Mouse (Mus musculus) ES-CJ7 (cell line): Measurements from ENCODE around the gene Alpl.
A peak's percentile ranks its signal among the peaks of the same experiment; 100 is the strongest.

ENCODE experiments used
- DNase-seq: peaks from one replicate; pipeline ENCODE4 v3.0.0; 2011; ENCODE audit warnings: low read depth, low spot score

The Alpl gene

DNA sequence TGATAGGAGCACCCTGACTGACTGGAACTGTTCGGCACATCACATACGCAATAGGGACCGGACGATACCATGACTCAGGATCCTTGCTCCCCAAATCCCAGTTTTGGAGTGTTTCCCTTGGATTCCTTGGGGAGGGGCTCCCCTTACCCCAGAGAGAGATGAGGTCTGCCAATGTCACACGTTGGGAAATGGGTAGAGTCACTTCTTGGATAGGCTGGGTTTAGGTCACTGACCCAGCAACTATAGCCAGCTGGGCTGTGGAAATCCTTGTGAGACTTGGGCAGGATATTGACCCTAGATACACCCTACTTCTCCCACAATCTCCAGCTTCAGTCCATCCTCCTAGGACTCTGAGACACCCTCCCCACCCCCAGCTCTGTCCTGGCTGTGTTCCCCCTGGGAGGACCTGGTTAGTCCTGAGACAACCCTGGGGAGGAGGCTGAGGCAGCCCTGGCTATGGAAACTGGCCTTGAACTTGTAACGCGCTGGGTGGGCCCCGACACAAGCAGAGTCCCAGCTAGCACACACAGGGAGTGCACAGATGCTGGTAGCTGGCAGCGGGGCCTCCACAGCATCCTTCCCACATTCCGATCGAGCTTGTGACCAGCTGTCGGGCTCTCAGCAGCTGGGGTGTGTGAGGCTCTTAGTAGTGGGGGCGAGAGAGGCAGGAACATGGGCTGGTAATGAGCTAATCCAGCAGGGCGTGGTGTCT is 25.1 kb downstream of the Alpl start:
- peak; percentile 84 for DNase-seq

DNA sequence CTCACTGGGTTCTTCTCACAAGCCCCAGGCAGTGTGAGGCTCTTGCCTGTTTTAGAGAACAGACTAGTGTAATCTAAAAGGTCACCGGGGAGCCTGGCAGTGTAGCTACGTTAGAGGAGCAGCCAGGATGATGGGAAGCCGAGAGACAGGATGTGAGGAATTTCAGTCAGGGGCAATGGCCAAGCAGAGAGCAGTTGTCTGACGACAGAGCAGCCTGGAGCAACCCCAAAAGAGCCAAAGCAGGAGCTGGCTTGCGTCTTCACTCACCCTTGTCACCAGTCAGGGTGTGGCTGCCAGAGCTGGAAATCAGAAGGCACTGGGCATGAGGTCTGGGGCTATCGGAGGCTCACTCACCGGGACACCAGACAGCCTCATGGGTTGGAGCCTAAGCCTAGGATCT is 26.5 kb downstream of the Alpl start:
- DNase-seq: no peak

DNA sequence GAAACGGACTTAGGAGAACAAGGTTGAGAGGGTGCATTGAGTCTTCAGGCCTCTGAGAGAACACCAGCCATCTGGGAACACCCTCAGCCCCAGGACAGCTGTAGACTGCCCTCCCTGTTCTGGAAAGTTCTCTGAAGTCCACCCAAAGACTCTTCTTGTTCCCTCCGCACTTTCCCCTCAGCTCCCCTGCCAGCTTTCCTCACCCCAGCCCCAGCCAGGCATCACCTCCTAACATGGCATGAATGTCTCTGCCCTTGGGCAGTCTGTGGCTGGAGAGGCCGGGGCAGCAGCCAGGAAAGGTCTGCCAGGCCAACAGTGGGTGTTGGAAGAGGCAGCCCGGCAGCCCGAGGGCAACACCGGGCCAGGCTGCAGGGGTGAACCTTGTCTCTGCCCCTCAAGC is 27.4 kb downstream of the Alpl start:
- no peak for DNase-seq

DNA sequence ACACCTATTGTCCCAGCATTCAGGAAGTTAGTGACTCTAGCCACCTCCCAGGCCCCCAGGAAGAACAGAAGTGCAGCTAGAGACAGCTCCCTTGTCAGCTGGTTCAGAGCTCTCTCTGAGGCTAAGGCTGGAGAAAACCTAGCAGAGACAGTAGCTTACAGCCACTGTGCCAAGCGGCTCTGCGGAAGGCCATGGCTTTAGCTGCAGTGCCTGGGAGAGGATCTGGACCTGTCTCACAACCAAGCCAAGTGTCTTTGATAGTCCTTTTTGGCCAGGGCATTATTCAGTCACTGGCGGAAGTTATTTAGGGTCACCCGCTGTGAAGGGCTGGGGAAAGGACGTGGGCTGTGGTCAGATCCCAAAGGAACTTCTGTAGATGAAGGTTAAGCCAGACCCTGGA is 27.8 kb downstream of the Alpl start:
- no peak for DNase-seq

DNA sequence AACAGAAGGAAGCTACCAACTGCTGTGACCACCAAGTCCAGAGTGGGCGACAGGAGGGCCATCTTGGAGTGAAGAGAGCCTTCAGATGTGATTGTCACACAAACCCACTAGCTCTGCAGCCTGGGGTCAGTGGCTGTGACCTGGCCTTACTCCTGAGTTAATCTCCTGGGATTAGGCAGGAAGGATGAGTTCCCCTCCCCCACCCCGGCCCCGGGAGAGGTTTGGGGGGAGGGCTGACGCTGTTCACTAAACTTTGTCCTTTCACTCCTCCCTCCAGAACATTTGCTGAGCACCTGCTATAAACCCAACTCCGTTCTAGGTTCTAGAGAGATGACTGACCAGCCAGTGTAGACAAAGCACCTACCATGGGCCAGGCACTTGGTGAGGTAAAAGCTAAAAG is 29.8 kb downstream of the Alpl start:
- no peak for DNase-seq

DNA sequence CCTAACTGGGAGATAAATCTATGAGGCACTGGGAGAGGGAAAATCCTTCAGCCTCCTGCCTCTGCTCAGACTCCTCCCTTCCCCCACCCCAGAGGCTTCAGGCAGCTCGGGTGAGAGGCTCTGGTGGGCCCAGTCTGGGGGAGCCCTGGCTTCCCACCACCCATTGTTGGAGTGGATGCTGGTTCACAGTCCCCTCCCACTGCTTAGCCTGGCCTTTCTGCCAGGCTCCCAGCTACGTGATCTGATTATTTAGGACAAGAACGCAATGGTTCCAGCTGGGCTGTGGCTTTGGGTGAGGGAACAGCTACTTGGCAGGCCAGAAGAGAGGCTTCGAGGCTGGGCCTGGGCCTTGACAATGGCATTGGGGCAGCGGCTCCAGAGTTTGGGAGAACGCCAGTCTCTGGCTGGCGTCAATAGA is 30.6 kb downstream of the Alpl start:
- DNase-seq: no peak

DNA sequence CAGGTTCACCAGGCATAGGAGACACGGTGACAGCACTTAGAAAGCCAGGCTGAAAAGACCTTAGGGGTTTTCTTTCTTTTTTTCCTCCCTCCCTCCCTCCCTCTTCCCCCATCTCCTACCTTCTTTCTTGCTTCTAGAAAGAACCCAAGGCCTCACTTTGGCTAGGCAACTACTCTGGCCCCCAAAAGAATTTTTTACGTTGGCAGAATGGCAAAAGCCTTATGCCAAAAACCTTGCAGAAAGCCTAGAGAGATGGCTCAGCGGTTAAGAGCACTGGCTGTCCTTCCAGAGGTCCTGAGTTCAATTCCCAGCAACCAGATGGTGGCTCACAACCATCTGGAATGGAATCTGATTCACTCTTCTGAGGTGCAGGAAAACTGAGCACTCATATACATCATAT is 31.6 kb downstream of the Alpl start:
- DNase-seq: no peak

DNA sequence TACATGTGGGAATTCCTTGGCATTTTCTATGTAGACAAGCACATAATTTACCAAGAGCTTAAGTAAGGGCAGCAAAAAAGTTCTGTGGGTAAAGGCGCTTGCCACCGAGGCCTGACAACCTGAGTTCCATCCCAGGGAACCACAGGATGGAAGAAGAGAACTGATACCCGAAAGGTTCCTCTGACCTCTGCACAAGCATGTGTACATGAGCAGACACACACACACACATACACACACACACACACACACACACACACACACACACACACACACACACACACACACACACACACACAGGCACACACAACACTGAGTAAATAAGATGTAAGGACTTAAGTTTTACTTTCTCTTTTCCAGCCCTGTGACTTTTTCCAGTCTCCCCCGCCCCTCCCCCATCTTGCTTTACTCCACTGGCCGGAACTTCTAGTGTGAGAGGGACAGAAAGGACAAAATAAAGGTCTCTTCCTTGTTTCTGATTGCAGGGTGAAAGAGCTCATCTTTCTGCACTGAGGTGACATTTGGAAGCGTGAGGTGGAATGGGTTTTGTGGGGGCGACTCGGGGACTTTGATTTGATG is 32.2 kb downstream of the Alpl start:
- DNase-seq: no peak

DNA sequence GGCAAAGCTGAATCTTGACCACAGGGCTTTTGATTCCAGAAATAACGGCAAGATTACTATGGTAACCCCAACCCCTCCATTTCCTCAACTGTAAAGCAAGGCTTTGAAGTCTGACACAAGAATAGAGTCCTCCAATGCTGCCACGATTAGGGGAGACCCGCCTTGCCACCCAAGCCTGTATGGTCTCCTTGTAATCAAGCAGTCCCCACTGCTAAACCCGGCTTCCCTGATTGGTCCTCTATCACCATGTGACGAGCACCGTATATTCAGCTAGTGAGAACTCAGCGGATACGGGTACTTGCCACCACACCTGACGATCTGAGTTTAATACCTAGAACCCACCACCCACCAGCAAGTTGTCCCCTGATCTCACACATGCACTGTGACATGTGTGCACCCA is 33.3 kb downstream of the Alpl start:
- DNase-seq: no peak

DNA sequence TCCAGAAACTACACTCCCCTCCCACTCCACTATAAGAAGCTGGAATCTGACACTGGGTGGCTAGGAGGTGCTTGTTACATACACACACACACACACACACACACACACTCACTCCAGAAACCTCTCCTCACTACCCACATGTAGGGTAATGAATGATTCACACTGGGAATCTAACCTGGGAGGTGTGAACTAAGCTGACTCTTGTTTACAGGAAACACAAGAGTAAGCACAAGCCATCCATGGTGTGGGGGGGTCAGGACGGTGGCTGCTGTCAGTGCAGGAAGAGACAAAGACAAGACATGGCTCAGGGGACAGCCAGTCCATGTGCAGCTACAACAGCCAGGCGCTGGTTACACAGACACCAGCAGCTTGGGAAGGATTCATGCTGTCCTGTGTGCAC is 41.7 kb downstream of the Alpl start:
- DNase-seq: no peak

DNA sequence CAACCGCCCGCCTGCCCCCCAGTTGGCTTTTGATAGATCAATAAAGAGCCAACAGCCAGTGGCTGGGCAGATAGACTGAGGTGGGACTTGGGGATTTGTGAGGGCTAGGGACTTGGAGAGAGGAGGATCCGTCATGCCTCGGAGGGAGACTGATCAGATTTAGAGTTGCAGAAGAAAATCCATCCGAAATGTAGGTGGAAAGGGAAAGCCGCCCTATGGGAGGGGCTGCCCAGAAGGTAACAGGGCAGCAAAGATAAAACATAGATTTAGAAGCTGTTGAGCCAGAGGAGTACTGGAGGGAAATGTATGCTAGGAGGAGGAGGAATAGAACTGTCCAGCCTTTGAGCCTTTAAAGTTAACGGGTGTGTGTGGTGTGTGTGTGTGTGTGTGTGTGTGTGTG is 43.0 kb downstream of the Alpl start:
- no peak for DNase-seq

DNA sequence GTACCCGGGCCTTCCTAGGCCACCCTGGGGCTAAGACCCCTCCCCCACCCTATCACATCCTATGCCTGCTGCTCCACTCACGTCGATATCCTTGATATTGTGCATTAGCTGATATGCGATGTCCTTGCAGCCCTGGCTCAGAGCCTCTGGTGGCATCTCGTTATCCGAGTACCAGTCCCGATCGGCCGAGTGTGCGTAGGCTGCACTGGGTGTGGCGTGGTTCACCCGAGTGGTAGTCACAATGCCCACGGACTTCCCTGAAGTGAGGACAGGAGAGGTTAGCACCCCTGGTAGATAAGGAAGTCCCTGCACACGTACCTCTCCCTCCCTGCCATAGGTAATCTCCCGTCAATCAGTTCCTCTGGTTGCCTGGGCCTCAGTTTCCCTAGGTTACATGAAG is 43.7 kb downstream of the Alpl start:
- DNase-seq: no peak

DNA sequence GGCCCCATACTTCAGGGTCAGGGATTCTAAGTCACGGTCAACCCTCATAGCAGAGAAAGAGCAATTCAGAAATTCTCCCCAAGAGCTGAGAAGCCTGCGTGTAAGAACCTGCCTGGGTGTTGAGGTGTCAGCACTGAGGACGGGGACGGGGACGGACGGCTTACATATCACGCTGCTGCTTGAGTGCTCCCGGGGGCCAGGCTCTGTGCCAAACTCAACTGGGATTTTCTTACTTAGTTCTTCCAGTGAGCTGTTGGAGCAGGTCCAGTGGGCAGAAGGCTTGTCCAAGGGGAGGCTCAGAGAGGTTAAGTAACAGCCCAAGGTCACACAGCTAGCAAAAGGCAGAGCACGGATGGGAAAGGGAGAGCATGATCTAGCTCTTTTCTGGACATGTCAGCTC is 44.5 kb downstream of the Alpl start:
- DNase-seq: no peak

DNA sequence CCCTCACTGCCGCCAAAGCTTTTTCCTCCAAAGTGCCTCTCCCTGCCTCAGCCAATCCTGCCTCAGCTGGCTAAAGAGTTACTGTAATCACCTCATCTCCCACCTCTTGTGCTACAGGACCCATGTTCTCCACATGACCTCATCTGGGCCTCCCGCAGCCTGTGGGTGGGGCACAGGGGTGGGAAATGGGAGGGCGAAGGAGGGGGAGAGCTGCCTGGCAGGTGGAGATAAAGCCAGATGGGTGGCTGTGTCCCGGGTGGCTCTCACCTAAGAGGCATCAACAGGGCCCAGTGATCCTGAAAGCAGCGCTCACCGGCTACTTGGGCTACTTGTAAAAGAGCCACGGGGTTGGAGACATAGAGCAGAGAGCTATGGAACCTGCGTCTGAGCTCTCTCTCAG is 44.9 kb downstream of the Alpl start:
- DNase-seq: no peak

DNA sequence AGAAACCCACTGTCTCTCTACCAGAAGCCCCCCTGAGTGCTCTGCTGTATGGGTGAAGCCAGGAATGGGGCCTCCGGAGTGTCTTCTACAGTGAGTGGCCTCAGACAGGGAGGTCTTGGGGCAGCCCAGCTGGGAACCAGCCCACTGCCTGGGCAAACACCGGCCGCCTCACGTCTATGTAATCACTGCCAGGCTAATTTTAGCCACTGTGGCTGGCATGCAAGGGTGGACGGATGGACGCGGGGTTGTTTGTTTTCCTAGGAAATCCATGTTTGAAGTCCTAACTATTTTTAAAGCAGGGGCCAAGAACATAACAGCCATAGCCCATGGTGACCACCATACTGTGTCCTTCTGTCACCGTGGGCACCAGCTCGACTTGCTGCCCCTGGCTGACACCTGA is 46.1 kb downstream of the Alpl start:
- no peak for DNase-seq

DNA sequence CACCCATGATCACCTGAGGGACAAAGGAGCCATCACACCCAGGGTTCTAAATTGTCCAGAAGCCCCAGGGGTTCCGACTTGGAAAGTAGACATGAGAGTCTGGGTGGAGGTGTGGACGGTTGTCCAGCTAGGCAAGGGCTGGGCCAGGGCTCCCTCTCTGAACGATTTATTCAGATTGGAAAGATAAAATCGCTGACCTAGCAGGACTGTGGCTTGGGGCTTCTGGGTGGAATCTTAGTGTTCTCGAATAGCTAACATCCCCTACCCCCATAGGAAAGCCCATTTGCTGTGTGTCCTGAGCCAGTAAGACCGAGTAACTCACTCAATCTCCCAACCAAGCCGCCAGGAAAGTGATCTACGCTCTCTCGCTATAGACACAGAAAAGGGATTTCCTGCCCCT is 46.5 kb downstream of the Alpl start:
- DNase-seq: no peak

DNA sequence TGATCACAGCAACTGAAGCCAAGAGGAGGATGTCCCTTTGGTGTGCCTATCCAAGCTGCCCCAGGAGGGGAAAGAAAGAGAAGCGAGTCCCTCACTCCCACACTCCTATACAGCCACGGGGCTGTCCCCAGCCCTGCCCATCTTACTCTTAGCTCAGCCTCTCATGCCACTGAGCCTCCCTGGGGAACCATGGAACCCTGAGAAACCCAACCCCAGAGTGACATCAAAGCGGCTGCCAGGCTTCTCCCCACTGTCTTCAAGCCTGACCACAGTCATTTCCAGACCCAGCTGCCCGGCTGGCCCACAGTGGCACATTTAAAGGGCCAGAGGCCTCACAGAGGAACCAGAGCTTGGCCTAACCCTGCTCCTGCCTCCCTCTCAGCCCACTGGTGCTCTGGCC is 47.5 kb downstream of the Alpl start:
- no peak for DNase-seq

DNA sequence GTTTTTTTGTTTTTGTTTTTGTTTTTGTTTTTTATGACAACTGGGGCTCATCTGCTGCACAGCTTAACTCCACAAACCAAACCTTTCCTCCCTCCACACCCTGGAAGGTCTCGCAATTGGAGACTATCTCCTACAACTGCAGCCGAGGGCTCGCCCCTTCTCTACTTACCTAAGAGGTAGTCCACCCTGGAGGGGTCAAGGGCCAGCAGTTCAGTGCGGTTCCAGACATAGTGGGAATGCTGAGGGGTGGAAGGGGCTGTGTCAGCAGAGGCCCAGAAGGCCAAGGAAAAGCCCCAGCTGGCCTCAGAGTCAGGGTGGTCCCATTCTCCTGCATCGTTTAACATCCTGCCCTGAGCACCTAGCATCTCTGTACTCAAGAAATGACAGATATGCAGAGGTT is 48.6 kb downstream of the Alpl start:
- DNase-seq: no peak

DNA sequence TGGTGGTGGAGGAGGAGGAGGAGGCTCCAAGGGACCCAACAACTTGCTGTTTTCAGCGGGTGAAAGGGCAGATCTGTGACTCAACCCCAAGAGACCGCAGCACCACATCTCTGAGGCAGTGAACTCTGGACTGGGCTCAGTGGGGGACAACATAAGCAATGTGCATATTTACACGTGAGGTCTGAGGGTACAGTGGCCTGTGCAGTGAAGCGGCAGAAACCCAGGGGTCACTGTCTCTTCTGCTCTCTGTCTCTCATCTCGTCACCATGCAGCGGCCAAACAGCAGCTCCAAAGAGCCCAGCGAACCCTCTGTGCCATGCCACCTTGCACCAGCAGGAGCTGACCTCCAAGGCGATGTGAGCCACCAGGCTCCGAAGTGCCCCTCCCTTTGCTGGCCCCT is 49.1 kb downstream of the Alpl start:
- DNase-seq: no peak

DNA sequence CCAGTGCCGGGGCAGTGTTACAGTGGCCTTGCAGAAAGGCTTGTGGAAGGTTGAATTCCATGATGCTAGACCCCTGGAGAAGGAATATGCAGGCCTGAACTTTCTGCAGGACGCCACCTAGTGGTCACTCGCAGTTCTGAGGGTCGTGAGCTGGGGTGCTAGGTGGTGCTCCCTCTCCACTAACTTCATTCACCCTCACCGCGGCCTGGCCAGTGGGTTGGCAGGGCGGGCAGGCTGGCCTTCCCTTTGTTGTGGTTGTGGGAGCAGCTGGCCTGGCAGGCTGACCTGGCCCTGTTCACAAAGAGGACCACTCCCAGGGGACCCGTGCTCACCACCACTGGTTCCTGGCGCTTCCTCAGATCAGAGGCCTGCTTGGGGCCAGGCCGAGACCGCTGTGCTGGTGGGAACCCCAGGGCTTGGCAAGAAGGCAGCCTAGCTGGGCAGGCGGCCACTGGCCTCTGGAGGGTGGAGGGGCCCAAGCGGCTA is 51.7 kb downstream of the Alpl start:
- peak; percentile 70 for DNase-seq

DNA sequence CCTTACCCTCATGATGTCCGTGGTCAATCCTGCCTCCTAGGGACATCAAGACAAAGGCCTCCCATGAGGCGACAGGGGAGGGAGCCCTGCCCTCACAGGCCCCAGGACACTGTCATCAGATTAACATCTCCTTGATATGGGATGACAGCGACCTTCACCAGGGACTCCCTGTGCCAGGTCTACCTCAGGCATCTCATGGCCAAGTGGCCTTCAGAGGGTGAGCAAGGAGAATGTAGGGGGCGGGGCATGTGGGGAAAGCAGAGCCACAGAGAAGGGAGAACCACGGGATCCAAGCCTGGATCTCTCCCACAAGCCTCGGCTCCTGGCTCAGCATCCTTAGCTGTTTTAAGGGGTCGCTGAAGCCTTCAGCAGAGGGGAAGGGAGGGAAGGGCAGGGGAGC is 52.4 kb downstream of the Alpl start:
- no peak for DNase-seq

DNA sequence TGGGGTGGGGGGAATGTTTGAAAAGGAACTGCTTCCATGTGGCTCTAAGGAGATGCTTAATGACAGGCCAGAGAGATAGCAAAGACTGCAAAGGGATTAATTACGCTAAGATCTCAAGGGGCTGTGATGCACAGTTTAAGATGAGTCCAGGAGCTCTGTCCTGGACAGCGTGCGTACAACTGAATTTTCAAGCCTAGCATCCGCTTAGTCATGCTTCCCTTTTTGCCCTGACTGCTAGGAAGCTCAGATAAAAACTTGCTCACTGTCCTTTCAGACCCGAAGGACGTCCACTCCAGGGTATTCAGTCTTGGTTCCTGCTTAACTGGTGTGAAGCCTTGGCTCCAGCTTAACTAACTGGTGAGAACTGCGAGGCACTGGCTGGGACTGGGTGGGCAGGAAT is 55.8 kb downstream of the Alpl start:
- DNase-seq: no peak

DNA sequence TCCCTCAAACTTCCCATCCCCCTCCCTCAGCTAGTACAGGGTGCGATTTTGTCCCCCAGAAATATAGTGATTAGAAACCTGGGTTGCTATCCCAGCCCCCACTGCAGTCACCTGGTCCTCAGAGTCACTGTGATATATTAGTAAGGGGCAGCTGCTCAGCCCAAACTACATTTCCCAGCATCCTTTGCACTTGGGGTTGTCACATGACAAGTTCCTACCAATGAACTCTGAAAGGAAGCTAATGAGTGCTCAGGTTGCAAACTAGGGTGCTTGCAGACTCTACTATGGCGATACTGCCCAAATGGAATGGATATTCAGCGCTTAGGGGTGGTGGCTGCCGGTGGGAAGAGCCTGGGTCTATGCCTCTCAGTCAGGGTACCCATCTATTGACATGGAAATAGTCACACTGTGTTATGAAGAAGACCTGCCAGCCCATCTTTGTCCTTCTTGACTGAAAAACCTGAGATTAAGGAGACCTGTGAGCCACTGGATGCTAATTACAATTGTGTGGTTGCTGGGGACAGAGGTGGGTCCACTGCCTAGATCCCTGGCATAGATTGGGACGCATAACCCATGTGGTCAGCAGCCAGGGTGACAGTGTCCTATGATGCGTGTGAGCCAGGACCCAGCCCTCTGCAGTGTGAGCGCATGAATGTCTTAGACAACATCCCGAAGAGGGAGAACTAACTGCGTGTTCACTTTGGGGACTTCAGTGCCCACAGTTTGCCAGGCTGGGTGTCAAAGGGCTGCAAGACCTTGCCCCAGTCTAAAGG is 56.8 kb downstream of the Alpl start:
- DNase-seq: peak; percentile 85
